Mouse (Mus musculus): ENCODE data around the gene Spop.

GRCm38 (mm10) chr11:95510631-95511030, 96.8 kb downstream of the Spop start:
- no peak for TF ChIP-seq CTCF (IDR thresholded peaks at IDR 0.05; ENCODE audit: low read depth)
- TF ChIP-seq EP300 (IDR thresholded peaks at IDR 0.05; ENCODE audit: low read depth): no peak

All from heart, postnatal 0 days (tissue).